Mouse (Mus musculus) megakaryocyte, embryonic 14.5 days (primary cell): Measurements from ENCODE around the gene Nup107. TPM values are rescaled to one million over a fixed set of nuclear protein-coding genes. Genes with fewer than 3 reads are reported as not detected.
"Not testable (repeated sequence)": the region's sequence is repeated elsewhere in the genome, so short reads cannot be mapped to it uniquely, and the experiment has no call there.

Source experiments
- H3K27me3 ChIP-seq: replicated peaks from 2 replicates; pipeline ENCODE3; 2012; ENCODE audit warnings: inconsistent platforms
- H3K36me3 ChIP-seq: replicated peaks from 2 replicates; pipeline ENCODE3; 2012; ENCODE audit warnings: low read length, inconsistent platforms, mixed read lengths
- H3K4me1 ChIP-seq: 2 replicates; pipeline ENCODE4 v1.6.1; 2012; ENCODE audit warnings: inconsistent platforms
- H3K4me3 ChIP-seq: replicated peaks from 2 replicates; pipeline ENCODE3; 2012; ENCODE audit warnings: moderate library complexity, mild to moderate bottlenecking, inconsistent platforms
- H3K9me3 ChIP-seq: 2 replicates; pipeline ENCODE4 v1.6.1; 2012; ENCODE audit warnings: inconsistent platforms
- FLI1 ChIP-seq: IDR thresholded peaks from 2 replicates; pipeline ENCODE4 v1.6.1; 2012; ENCODE audit warnings: low read length, inconsistent platforms, mixed read lengths
- GATA1 ChIP-seq: IDR thresholded peaks from 3 replicates; pipeline ENCODE4 v1.6.1; 2012; ENCODE audit warnings: mixed read lengths, low read length, inconsistent platforms, borderline replicate concordance
- polyA plus RNA-seq: library from polyadenylated mRNA; stranded (reverse); fragments of >175 nt; gene quantifications from 2 replicates; pipeline ENCODE4 v1.2.3, GENCODE M21; 2012; ENCODE audit warnings: low replicate concordance; ENCODE audit not compliant: insufficient read depth

Nup107 gene
- polyA plus RNA-seq, 1 experiment = 10.8 TPM

- Histone ChIP-seq H3K36me3 (peaks cover 56% of the 10 kb centered on the region), H3K4me1 (peaks cover 25% of the 10 kb centered on the region), H3K27me3 (no peaks in the 10 kb centered on the region), H3K4me3 (no peak overlapping the region), H3K9me3 (no peaks in the 10 kb centered on the region)
- TF ChIP-seq GATA1 = no peak
- no peak for TF ChIP-seq FLI1
Measured at GRCm38 (mm10) chr10:117737075-117737474, 55.4 kb downstream of the Nup107 start.

DNA sequence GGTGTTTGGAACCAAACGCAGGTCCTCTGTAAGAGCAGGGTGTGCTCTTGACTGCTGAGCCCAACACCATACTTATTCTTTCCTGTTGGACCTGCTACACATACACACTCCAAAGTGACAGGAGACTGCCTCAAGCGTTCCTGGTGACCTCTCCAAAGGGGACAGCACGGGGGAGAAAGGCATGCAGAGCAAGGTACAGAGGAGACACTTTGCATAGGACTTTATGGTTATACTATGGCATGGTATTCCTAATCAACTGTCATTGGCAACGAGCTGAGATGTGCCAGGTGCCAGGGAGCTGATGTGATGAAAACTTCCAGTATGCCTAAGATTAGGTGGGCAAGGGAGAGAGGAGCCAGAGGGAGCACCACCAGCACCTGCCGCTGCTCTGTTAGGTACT, 55.9 kb downstream of the Nup107 start:
- Histone ChIP-seq H3K27me3 (no peaks in the 10 kb centered on the region), H3K36me3 (peaks cover 51% of the 10 kb centered on the region), H3K4me3 (no peak overlapping the region), H3K9me3 (no peaks in the 10 kb centered on the region), H3K4me1 (peaks cover 24% of the 10 kb centered on the region)
- TF ChIP-seq FLI1 = no peak
- no peak for TF ChIP-seq GATA1

- H3K4me3 ChIP-seq, H3K27me3 ChIP-seq, H3K9me3 ChIP-seq: not testable (repeated sequence)
- peaks cover 40% of the 10 kb centered on the region for H3K36me3 ChIP-seq
- peaks cover 32% of the 10 kb centered on the region for H3K4me1 ChIP-seq
Measured at GRCm38 (mm10) chr10:117735396-117735795, 57.1 kb downstream of the Nup107 start.

- Histone ChIP-seq H3K36me3 (peaks cover 29% of the 10 kb centered on the region), H3K4me1 (peaks cover 35% of the 10 kb centered on the region)
- not testable (repeated sequence) for H3K9me3 ChIP-seq, H3K27me3 ChIP-seq, H3K4me3 ChIP-seq
Measured at GRCm38 (mm10) chr10:117734104-117734852, 58.2 kb downstream of the Nup107 start.

DNA sequence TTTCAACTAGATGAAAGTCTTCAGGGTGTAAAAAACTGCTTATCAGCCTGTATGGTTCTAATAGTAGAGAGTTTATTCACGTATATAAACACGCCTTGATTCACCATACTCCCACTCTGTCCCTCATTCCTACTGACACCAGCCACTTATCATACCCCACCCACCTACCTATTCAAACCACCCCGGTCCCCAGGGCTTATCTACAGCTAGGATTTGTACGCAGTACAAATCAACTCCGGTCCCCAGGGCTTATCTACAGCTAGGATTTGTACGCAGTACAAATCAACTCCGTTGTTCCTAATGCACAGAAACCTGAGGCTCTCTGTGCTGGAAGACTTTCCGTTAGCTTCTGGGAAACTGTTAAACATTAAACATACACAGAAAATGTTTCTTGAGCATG, 58.9 kb downstream of the Nup107 start:
- H3K4me3 ChIP-seq, H3K9me3 ChIP-seq, H3K27me3 ChIP-seq: not testable (repeated sequence)
- Histone ChIP-seq H3K36me3 (peaks cover 22% of the 10 kb centered on the region), H3K4me1 (peaks cover 31% of the 10 kb centered on the region)

DNA sequence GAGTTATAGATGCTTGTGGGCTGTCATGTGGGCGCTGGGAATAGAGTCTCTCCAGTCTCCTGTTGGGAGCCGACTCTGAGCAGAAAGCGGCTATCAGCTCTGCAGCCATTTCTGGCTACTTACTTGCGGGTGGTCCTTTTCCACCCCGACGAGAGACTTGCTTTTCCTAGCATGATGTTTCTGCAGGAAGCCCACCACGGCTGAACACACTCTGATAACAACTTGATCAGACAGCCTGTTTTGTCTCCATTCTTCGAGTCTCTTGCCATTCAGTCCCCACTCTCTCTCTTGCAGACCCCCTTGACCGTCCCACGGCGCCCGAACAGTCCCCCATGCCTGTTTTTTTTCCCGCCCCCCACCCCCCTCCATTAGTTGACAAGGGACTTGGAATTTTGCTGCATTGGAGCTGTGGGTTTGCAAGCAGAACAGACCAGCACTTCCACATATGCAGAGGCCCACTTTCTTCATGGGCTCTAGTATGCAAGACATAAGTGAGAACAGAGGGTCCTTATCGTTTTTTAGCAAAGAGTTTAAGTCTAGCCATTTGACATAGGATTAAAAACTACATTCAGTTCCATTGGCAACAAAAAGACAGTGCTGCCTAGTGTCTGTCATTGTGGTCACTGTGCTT, 59.4 kb downstream of the Nup107 start:
- no peak overlapping the region for H3K4me3 ChIP-seq
- H3K27me3 ChIP-seq = peaks cover 5% of the 10 kb centered on the region
- no peak for TF ChIP-seq GATA1
- no peak for TF ChIP-seq FLI1
- H3K9me3 ChIP-seq = no peaks in the 10 kb centered on the region
- peaks cover 17% of the 10 kb centered on the region for H3K36me3 ChIP-seq
- H3K4me1 ChIP-seq = peaks cover 31% of the 10 kb centered on the region

- TF ChIP-seq GATA1 (no peak), FLI1 (no peak)
- Histone ChIP-seq H3K36me3 (peaks cover 12% of the 10 kb centered on the region), H3K4me1 (peaks cover 31% of the 10 kb centered on the region), H3K27me3 (peaks cover 5% of the 10 kb centered on the region), H3K4me3 (no peak overlapping the region), H3K9me3 (no peaks in the 10 kb centered on the region)
Measured at GRCm38 (mm10) chr10:117732184-117732583, 60.3 kb downstream of the Nup107 start.

- Histone ChIP-seq H3K36me3 (peaks cover 5% of the 10 kb centered on the region), H3K27me3 (peaks cover 5% of the 10 kb centered on the region), H3K9me3 (no peaks in the 10 kb centered on the region), H3K4me1 (peaks cover 31% of the 10 kb centered on the region), H3K4me3 (peak overlapping the region; percentile 62)
- TF ChIP-seq FLI1 (no peak), GATA1 (no peak)
Measured at GRCm38 (mm10) chr10:117731244-117732101, 61.0 kb downstream of the Nup107 start.

- TF ChIP-seq GATA1 = no peak
- no peak for TF ChIP-seq FLI1
- Histone ChIP-seq H3K4me3 (no peak overlapping the region), H3K9me3 (no peaks in the 10 kb centered on the region), H3K4me1 (peaks cover 31% of the 10 kb centered on the region), H3K36me3 (no peaks in the 10 kb centered on the region), H3K27me3 (peaks cover 5% of the 10 kb centered on the region)
Measured at GRCm38 (mm10) chr10:117730637-117731203, 61.8 kb downstream of the Nup107 start.

DNA sequence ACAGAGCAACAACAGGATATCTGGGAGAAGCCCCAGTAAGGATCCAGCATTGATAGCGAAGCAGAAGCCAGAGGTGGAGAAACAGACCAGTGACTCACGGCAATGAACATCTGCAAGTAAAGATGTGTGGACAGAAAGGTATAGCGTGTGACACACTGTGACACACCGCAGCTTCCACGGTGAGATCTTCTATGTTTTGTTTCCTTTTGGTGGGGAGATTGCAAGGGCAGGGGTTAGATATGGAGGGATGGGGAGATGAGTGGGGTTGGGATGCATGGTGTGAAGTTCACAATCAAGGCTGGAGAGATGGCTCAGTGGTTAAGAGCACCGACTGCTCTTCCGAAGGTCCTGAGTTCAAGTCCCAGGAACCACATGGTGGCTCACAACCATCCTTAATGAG, 62.4 kb downstream of the Nup107 start:
- no peak overlapping the region for H3K4me3 ChIP-seq
- no peaks in the 10 kb centered on the region for H3K36me3 ChIP-seq
- H3K27me3 ChIP-seq = peaks cover 5% of the 10 kb centered on the region
- peaks cover 31% of the 10 kb centered on the region for H3K4me1 ChIP-seq
- no peak for TF ChIP-seq GATA1
- TF ChIP-seq FLI1 = no peak
- H3K9me3 ChIP-seq = no peaks in the 10 kb centered on the region
